Mouse (Mus musculus) cerebellum, postnatal 36 days (tissue): ENCODE measurements around the gene Nhlrc1.
A peak's percentile ranks its signal among the peaks of the same experiment; 100 is the strongest.

Experiments used
- DNase-seq, 2 experiments: peaks; one replicate each; pipeline ENCODE4 v3.0.0; 2021 to 2022; ENCODE audit warnings: mixed read lengths in 2 of 2

Gene Nhlrc1

DNA sequence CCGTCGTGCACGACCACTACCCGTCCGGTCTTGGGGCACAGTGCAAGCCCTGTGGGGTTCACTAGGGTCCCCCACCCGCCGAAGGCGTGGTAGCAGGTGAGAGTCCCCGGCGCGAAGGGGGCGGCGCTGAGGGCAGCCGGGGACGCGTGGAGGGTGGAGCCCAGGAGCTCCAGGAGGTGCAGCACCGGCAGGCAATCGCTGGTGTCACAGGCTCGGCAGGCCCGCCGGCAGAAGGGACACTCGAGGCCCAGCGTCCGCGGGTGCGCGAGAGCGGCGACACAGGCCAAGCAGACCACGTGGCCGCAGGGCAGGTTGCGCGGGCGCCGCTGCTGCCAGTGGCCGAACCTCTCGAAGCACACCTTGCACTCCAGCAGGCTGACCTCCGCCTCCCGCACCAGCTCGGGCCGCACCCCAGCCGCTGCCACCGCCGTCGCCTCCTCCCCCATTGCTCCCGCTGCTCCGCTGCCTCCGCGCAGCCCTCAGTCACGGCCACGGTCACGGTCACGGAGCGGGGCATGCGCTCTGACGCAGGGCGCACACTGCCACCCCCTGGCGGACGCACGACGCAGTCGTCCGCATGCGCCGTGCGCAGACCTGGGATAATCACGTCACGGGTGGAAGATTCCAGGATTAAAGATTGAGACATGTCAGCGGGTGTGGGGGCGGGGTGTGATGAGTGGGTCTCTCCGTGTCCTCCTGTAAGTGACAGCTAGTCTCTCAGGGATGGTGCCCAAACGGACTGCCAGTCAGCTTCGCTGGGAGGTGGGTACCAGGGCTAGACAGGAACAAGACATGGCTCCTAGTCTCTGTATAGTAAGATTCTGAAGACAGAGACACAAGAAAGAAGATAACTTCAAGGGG, at the start of gene Nhlrc1:
Nhlrc1 (minus strand) TSS at position 517 of the 861 bp plus-strand sequence.
- peak; percentile 84 to 85 for DNase-seq

DNA sequence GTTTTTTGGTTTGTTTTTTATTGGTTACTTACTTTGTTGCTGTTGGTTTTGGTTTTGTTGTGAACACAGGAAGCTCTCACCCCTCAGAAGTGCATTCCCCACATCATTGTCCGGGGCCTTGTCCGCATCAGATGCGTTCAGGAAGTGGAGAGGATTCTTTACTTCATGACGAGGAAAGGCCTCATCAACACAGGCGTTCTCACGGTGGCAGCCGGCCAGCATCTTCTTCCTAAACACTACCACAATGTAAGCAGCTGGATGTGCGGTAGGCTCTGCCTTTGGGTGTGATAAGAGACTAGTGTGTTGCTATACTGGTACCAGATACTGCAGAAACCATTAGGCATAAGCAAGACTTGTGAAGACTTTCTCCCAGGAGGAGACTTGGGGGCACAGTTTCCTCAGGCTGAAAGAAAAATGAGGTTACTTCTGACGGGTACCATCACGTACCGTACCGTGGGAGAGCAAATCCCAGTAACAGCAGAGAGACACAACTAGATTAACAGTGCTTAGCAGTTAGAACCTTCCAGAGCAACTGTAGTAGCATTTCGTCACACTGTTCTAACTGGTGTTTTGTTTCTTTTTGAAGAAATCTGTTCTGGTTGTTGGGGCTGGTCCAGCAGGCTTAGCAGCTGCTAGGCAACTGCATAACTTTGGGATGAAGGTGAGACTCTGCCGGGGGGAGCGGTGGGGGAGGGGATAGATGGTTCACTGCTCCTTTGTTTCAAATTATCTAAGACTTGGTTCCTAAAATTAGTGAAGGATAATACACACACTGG, 49.5 kb upstream of the Nhlrc1 start:
- DNase-seq, result no peak

DNA sequence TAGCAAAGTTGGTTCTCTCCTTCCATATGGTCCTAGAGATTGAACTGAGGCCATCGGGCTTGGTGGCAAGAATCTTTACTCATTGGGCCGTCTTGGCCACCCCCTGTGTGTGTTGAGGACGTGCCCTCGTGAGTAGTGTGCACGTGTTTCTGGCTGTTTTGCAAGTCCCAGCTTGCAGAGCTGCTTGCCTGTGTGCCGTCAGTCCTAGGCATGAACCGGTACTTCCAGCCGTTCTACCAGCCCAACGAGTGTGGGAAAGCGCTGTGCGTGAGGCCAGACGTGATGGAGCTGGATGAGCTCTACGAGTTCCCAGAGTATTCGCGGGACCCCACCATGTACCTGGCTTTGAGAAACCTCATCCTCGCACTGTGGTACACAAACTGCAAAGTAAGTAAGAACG, 48.1 kb upstream of the Nhlrc1 start:
- no peak for DNase-seq

DNA sequence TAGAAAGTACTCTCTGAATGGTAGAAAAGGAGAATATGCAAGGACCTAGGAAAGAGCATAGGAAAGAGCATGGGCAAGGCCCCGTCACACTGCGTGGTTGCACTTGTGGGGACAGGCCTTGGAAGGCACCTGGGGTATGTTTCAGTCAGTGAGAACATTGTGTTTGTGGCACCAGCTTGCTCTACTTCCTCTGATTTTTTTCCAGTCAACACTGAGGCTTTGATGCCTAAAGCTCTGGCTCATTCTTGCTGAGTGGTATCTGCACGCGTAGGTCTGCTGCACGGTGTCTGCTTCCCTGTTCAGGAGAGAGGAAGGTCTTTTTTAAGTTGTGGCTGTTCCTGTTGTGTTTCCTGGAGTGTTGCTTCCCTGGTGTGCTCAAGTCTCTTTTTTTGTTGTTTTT, 42.1 kb upstream of the Nhlrc1 start:
- no peak for DNase-seq

DNA sequence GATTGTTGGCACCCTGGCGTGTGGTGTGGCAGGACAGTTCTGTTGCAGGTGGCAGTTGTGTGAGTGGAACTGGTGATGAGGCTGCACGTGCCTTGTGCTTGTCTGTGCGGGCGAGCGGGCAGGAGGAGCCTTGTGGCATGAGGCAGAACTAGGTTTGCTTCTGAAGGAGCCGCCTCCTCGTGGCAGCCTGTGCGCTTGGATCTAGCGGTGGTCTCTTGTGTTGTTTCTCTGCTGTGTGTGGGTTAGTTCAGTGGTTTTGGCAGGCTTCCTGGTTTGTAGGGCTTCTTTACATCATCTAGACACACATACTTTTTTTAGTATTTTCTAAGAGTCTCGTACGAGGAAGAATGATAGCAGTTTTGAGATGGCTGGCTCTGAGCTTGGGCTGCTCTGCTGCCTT, 41.5 kb upstream of the Nhlrc1 start:
- DNase-seq, result no peak

- DNase-seq, result no peak
These were observed 39.3 kb upstream of the Nhlrc1 start for GRCm38 (mm10) chr13:47053971-47054370.

- DNase-seq, result no peak
These were observed 35.4 kb upstream of the Nhlrc1 start for GRCm38 (mm10) chr13:47050009-47050408.

GRCm38 (mm10) chr13:47047996-47048395, 33.3 kb upstream of the Nhlrc1 start:
- no peak for DNase-seq

- DNase-seq, result peak in 1 of 2 experiments; percentile 21
These were observed 29.9 kb upstream of the Nhlrc1 start, which contains the start of gene Tpmt for GRCm38 (mm10) chr13:47044617-47044947. TSS of gene Tpmt (minus strand) at chr13:47044737.

DNA sequence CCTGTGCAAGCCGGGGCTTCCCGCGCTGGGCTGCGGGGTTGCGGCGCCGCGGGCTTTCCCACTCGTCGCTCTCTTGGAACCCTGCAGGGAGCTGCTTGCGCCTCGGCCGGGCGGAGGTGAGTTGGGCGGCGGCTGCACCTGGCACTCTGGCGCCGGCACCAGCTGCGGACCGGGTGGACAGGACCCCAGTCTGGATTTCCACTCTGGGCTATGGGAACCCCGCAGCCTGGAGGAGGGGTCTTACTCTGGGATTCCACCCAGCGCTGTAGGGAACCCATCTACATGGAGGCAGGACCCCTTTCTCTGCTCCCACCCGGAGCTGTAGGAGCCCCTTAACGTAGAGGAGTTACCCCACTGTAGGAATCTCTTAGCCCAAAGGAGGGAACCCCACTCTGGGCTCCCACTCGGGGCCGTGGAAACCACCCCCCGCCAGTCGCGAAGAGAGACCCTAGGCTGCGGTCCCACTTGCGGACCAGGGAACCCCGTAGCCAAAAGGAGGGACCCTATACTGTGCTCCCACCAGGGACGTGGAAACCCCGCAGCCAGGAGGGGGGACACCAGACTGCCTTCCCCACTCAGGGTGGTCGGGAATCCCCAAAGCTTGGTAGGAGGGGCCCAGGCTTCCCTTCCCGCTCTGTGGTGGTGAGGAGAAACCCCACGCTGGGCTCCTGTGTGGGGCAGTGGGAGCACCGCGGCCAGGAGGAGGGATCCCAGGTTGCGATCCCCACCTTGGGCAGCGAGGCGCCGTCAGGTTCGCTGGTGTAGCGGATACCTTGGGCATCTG, 29.4 kb upstream of the Nhlrc1 start:
- peak in 1 of 2 experiments; percentile 26 for DNase-seq

- DNase-seq, result peak; percentile 97 to 99
These were observed 28.5 kb upstream of the Nhlrc1 start, which contains the start of gene Kdm1b for GRCm38 (mm10) chr13:47043030-47043680. TSS of gene Kdm1b (plus strand) at chr13:47043499.

GRCm38 (mm10) chr13:47042024-47042633, 27.5 kb upstream of the Nhlrc1 start:
- no peak for DNase-seq

GRCm38 (mm10) chr13:47040061-47040460, 25.4 kb upstream of the Nhlrc1 start:
- no peak for DNase-seq

GRCm38 (mm10) chr13:47037946-47038345, 23.3 kb upstream of the Nhlrc1 start:
- DNase-seq, result no peak

GRCm38 (mm10) chr13:47033602-47034001, 19.0 kb upstream of the Nhlrc1 start:
- no peak for DNase-seq

DNA sequence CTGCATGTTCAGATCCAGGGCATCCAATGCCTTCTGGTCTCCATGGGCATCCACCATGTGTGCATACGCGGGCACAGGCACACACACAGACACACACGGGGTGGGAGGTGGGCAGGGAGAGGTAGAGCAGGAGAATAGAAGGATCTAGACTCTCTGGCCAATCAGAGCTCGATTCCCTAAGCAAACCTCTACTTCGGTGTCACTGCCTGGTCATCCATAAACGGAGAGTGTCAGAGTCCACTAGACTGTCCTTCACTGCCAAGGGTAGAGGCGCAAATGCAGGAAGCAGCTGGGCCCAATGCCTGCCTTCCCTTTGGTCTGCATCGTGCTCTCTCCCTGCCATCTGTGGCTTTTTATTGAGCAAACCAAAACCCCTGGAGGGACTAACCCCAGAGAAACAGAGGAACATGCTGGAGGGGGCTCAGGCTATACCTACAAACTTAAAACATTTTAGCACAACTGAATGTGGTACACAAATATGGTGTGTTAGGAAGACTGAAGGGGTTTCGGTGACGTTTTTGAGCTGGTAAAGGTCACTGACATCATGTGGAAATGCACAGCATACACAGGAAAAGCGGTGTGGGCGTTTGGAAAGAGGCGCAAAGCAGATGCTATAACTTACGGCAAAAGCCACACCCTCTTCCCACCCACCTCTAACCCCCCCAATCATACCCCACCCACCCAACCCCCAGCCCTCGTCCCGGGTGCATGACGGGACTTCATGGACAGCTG, 15.9 kb upstream of the Nhlrc1 start:
- DNase-seq, result no peak

DNA sequence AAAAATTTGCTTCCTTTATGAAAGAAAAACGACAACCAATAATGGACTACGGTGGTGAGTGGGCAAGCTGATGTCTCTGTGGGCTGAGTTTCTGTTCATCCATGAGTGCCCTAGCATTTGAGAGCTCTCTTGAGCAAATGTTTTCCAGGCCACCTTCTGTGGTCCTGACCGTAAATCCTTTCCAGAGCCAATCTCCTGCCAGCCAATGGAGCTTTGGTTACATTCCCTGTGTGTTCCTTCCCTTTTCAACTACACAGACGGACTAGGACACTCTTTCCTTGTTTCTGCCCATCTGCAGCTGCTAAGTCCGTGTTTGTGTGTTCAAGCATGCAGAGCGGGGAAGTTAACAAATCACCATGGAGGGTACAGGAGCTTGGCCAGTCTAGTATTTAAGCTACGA, 6.1 kb upstream of the Nhlrc1 start:
- no peak for DNase-seq

DNA sequence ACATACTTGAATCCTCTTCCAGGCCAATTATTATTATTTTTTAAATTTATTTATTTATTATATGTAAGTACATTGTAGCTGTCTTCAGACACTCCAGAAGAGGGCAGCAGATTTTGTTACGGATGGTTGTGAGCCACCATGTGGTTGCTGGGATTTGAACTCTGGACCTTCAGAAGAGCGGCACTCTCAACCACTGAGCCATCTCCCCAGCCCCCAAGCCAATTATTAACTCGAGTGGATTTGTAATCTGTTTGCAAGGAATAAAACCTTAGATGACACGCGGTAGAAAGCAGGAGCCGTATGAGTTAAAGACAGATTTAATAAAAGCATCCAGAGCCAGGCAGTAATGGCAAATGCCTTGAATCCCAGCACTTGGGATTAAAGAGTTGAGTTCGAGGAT, 5.1 kb upstream of the Nhlrc1 start:
- no peak for DNase-seq

GRCm38 (mm10) chr13:47017259-47017658, 2.6 kb upstream of the Nhlrc1 start:
- DNase-seq, result peak; percentile 58 to 59

- DNase-seq, result no peak
These were observed 498 bp upstream of the Nhlrc1 start for GRCm38 (mm10) chr13:47015195-47015501.

GRCm38 (mm10) chr13:47013740-47014139, 910 bp downstream of the Nhlrc1 start:
- no peak for DNase-seq

- DNase-seq, result no peak
These were observed 13.1 kb downstream of the Nhlrc1 start for GRCm38 (mm10) chr13:47001590-47001989.
